Mouse (Mus musculus) CD4-positive helper T cell, adult 2 months (primary cell): ENCODE data around the gene Dapp1.
A peak's percentile ranks its signal among the peaks of the same experiment; 100 is the strongest.

Experiments used
- DNase-seq: peaks from one replicate; pipeline ENCODE4 v3.0.0-alpha.2; 2012; ENCODE audit warnings: low read depth, missing footprints, low spot score

Dapp1 gene

GRCm38 (mm10) chr3:137954256-137954916 is 27.0 kb downstream of the Dapp1 start:
- DNase-seq, result peak; percentile 85

- DNase-seq, result peak; percentile 88
Observed at GRCm38 (mm10) chr3:137952914-137953880, 28.1 kb downstream of the Dapp1 start.

- DNase-seq, result peak; percentile 68
Observed at GRCm38 (mm10) chr3:137952225-137952913, 29.0 kb downstream of the Dapp1 start.

GRCm38 (mm10) chr3:137951819-137952218 is 29.5 kb downstream of the Dapp1 start:
- DNase-seq, result peak; percentile 43

- DNase-seq, result peak; percentile 38
Observed at GRCm38 (mm10) chr3:137951302-137951701, 30.0 kb downstream of the Dapp1 start.

GRCm38 (mm10) chr3:137950191-137950885 is 31.0 kb downstream of the Dapp1 start:
- DNase-seq, result peak; percentile 44

GRCm38 (mm10) chr3:137947525-137947924 is 33.8 kb downstream of the Dapp1 start:
- DNase-seq, result no peak

GRCm38 (mm10) chr3:137946827-137947226 is 34.5 kb downstream of the Dapp1 start:
- DNase-seq, result no peak

GRCm38 (mm10) chr3:137943737-137944154 is 37.6 kb downstream of the Dapp1 start:
- DNase-seq, result no peak

GRCm38 (mm10) chr3:137942098-137942622 is 39.2 kb downstream of the Dapp1 start:
- no peak for DNase-seq

- no peak for DNase-seq
Observed at GRCm38 (mm10) chr3:137941555-137941954, 39.8 kb downstream of the Dapp1 start.

GRCm38 (mm10) chr3:137940757-137941156 is 40.6 kb downstream of the Dapp1 start:
- DNase-seq, result no peak

GRCm38 (mm10) chr3:137938608-137939007 is 42.7 kb downstream of the Dapp1 start:
- DNase-seq, result no peak

GRCm38 (mm10) chr3:137936541-137936940 is 44.8 kb downstream of the Dapp1 start:
- no peak for DNase-seq

GRCm38 (mm10) chr3:137935570-137936525 is 45.5 kb downstream of the Dapp1 start:
- DNase-seq, result no peak

GRCm38 (mm10) chr3:137933986-137934385 is 47.4 kb downstream of the Dapp1 start:
- DNase-seq, result peak; percentile 27

GRCm38 (mm10) chr3:137932748-137933147 is 48.6 kb downstream of the Dapp1 start:
- no peak for DNase-seq

GRCm38 (mm10) chr3:137929940-137930339 is 51.4 kb downstream of the Dapp1 start:
- no peak for DNase-seq

GRCm38 (mm10) chr3:137927010-137927409 is 54.3 kb downstream of the Dapp1 start:
- DNase-seq, result no peak

GRCm38 (mm10) chr3:137920594-137920993 is 60.8 kb downstream of the Dapp1 start:
- no peak for DNase-seq
